Mouse (Mus musculus) forebrain, embryonic 11.5 days (tissue): Measurements from ENCODE around the gene Slx1b. TPM values are rescaled to one million over a fixed set of nuclear protein-coding genes. Genes with fewer than 3 reads are reported as not detected.

ENCODE experiments used
- ATAC-seq: fragments of 200-750 bp; cut with Nextera tagmentation; replicated peaks from 2 replicates; pipeline ENCODE4 v1.8.0; 2017; ENCODE audit warnings: moderate TSS enrichment; ENCODE audit not compliant: low FRiP score
- DNase-seq: peaks from one replicate; pipeline ENCODE4 v3.0.0-alpha.2; 2017; ENCODE audit warnings: low spot score
- H3K27ac ChIP-seq: fragments of 300-500 bp; sonication (generic); 2 replicates; pipeline ENCODE4 v1.5.1; 2014; ENCODE audit warnings: low read depth, low read length
- H3K27me3 ChIP-seq: fragments of 300-500 bp; sonication (generic); 2 replicates; pipeline ENCODE4 v1.6.1; 2014; ENCODE audit warnings: mild to moderate bottlenecking, low read length, mixed read lengths; ENCODE audit not compliant: control insufficient read depth, insufficient read depth
- H3K36me3 ChIP-seq: fragments of 300-500 bp; sonication (generic); 2 replicates; pipeline ENCODE4 v1.6.1; 2014; ENCODE audit warnings: mild to moderate bottlenecking, low read length, moderate library complexity, mixed read lengths; ENCODE audit not compliant: control insufficient read depth, insufficient read depth
- H3K4me1 ChIP-seq: fragments of 300-500 bp; sonication (generic); replicated peaks from 2 replicates; pipeline ENCODE4 v1.6.1; 2014; ENCODE audit warnings: low read length, mixed read lengths; ENCODE audit not compliant: control insufficient read depth, insufficient read depth
- H3K4me2 ChIP-seq: fragments of 300-500 bp; sonication (generic); 2 replicates; pipeline ENCODE4 v1.6.1; 2014; ENCODE audit warnings: low read depth, mild to moderate bottlenecking, low read length, moderate library complexity, mixed read lengths; ENCODE audit not compliant: severe bottlenecking
- H3K4me3 ChIP-seq: fragments of 300-500 bp; sonication (generic); 2 replicates; pipeline ENCODE4 v1.5.1; 2014; ENCODE audit warnings: low read depth, low read length
- H3K9ac ChIP-seq: fragments of 300-500 bp; sonication (generic); 2 replicates; pipeline ENCODE4 v1.6.1; 2014; ENCODE audit warnings: low read length
- H3K9me3 ChIP-seq: fragments of 300-500 bp; sonication (generic); 2 replicates; pipeline ENCODE4 v1.6.1; 2016; ENCODE audit warnings: low read length, mixed read lengths; ENCODE audit not compliant: control insufficient read depth
- WGBS: fragments of 180-500 bp; shearing (Covaris S2); extraction: QIAGEN DNeasy Blood & Tissue Kit; methylation state at CpG from one replicate; pipeline ENCODE4 v1.1.7; 2014; 5-methylcytosine and 5-hydroxymethylcytosine counted together
- polyA plus RNA-seq: library from polyadenylated mRNA; unstranded; fragments of >200 nt; fragmentation: Nextera tagmentation; extraction: Ambion mirVana; gene quantifications from 2 replicates; pipeline ENCODE4 v1.2.1, GENCODE M21; 2014

Gene Slx1b
- polyA plus RNA-seq, 1 experiment from 2014 or later = 13.1 TPM

DNA sequence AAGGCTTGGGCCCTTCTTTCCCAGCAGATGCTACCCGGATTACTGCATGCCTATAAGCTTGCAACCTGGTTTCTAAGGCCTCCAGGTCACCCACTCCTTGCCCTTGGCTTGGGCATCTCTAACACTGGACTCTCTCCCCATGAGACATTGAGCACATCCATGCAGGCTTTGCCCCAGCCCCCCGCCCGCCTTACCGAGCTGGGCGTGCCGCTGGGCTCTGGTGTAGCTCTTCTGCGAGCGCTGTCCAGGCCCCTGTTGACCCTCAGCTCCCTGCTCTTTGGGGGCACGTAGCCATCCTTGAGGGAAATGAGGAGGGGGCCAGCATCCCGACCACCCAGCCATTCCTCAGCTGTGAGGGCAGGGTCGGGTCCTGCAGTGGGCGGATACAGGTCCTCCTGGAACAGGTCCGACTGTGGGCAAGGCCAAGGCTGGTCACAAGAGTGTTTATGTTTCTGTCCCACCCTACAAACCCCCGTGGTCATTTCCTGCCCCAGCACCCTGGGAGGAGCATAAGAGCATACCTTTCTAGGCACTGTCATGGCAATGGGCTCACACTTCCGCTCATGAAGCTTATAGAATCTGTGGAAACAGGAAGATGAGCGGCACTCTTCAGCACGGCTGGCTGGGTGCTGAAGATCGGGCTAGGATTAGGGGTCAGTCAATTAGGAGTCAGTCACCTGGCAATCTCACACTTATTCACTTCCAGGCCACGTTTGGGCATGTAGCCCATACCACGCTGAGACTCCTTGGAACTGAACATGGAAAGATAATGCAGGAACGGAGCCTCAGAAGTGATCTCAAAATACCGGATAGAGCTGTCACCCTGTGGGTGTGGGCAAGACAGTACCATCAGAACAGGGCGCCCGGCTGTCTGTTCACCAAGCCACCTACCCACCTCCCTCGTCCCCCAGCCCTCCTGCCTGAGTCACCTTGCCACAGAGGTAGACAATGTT is 4.8 kb upstream of the Slx1b start:
- H3K4me2 ChIP-seq = no peak overlapping the region
- ATAC-seq = no peak

DNA sequence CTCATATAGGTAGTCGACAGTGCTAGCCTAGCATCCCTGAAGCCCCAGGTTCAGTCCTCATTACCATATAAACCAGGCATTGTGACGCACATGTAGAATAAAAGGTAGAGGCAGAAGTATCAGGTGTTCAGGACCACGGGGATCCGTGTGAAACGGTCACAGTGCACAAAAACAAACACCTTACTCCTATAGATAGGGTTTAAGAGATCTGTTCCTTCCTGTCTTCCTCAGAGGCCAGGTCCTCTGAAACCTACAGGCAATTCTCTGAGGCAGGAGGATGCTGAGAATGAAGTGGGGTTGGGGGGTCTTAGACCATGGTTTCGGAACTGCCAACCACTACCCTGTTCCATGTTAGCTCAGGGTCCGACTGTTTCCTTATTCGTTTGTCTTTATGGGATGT is 2.3 kb upstream of the Slx1b start:
- Histone ChIP-seq H3K9me3 (no peaks in the 10 kb centered on the region), H3K9ac (no peak overlapping the region), H3K4me2 (no peak overlapping the region), H3K4me3 (no peak overlapping the region), H3K27ac (no peak overlapping the region), H3K36me3 (no peaks in the 10 kb centered on the region), H3K4me1 (peaks cover 15% of the 10 kb centered on the region), H3K27me3 (0 out of 2 replicates have a peak, but pooled peaks cover 2% of the 10 kb centered on the region)
- 96% methylated on average over 8 of the region's 8 CpGs for WGBS
- ATAC-seq (no peak), DNase-seq (no peak)

More for the DNA sequence above, 4.8 kb upstream of the Slx1b start:
- Histone ChIP-seq H3K36me3 (no peaks in the 10 kb centered on the region), H3K27ac (no peak overlapping the region), H3K27me3 (0 out of 2 replicates have a peak, but pooled peaks cover 4% of the 10 kb centered on the region), H3K4me1 (peaks cover 14% of the 10 kb centered on the region), H3K4me3 (no peak overlapping the region), H3K9ac (no peak overlapping the region), H3K9me3 (no peaks in the 10 kb centered on the region)
- WGBS = 85% methylated on average over 25 of the region's 25 CpGs
- no peak for DNase-seq

DNA sequence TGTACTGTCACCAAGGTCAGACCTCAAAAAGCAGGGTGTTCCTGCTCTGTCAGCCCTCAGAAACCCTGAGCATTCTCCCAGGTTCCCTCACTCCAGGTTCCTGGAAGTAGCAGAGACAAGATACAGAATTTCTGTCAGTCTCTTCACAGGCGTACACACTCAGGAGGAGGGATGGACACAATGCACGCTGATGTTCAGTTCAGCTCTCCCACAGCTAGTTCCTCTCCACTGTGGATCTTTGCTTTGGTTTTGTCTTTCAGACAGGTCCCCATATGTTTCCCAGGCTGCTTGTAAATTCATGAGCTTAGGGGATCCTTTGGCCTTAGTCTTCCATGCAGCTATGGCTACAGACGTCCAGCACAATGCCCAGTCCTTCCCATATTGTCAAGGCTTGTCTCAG is 1.3 kb upstream of the Slx1b start:
- 72% methylated on average over 3 of the region's 3 CpGs for WGBS
- H3K4me2 ChIP-seq = peak overlapping the region; percentile 95
- ATAC-seq (no peak), DNase-seq (no peak)
- peak overlapping the region; percentile 76; the same call in 1 of the 2 replicates for H3K9ac ChIP-seq
- H3K4me1 ChIP-seq = peaks cover 15% of the 10 kb centered on the region
- H3K27me3 ChIP-seq = no peaks in the 10 kb centered on the region
- H3K9me3 ChIP-seq = no peaks in the 10 kb centered on the region
- no peaks in the 10 kb centered on the region; the same call in 1 of the 2 replicates for H3K36me3 ChIP-seq
- H3K27ac ChIP-seq = no peak overlapping the region
- peak overlapping the region; percentile 73 for H3K4me3 ChIP-seq

DNA sequence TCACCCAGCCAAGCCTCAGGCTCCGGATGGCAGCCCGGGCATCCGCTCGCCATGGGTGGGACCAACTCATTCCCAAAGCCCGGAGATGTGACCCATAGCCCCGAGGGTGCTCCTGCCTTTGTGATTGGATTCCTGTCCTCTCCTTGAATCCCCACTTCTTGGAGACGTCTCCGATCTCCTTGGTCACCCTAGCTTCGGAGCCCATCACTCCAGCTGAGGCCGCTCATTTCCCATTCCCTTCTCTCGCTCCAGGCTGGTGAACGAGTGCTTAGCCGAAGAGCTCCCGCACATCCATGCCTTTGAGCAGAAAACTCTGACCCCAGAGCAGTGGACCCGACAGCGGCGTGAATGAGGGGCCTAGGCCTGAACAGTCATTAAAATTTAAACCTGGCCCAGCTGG is 719 bp upstream of the Slx1b start:
- Histone ChIP-seq H3K4me1 (peaks cover 15% of the 10 kb centered on the region), H3K9me3 (no peaks in the 10 kb centered on the region), H3K36me3 (no peaks in the 10 kb centered on the region; the same call in 1 of the 2 replicates), H3K27ac (no peak overlapping the region), H3K9ac (peak overlapping the region; percentile 76), H3K27me3 (no peaks in the 10 kb centered on the region), H3K4me3 (peak overlapping the region; percentile 73), H3K4me2 (peak overlapping the region; percentile 95)
- WGBS = 5% methylated on average over 17 of the region's 17 CpGs
- no peak for ATAC-seq
- DNase-seq = no peak

DNA sequence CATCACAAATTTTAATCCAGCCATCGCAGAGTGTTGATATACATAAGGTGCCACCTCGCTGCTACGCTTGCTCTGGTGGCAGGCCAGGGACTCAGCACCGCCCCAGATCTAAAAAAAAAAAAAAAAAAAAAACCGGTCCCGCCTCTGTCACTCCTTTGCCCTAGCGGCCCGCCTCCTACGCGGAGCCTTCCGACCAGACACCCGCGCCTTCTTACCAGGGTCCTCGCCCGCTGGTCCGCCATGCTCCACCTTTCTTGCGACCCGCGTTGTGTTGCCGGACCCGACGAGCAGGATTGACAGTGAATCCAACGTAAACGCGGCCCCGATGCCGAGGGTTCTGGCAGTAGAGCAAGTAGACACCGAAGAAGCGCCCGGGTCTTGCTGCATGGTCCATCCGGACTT is 373 bp downstream of the Slx1b start, which contains the start of gene Bola2:
Bola2 (plus strand) TSS at position 192 of the 402 bp plus-strand sequence.
- H3K4me2 ChIP-seq = peak within 1 kb of the TSS; percentile 95
- H3K4me1 ChIP-seq = peaks cover 15% of the 10 kb centered on the region
- H3K9me3 ChIP-seq = no peaks in the 10 kb centered on the region
- H3K4me3 ChIP-seq = peak within 1 kb of the TSS; percentile 73
- H3K27ac ChIP-seq = peak within 1 kb of the TSS; percentile 95
- peak; percentile 37 for ATAC-seq
- no peaks in the 10 kb centered on the region; the same call in 1 of the 2 replicates for H3K36me3 ChIP-seq
- no peaks in the 10 kb centered on the region for H3K27me3 ChIP-seq
- no peak for DNase-seq
- 0% methylated on average over 31 of the region's 31 CpGs for WGBS
- H3K9ac ChIP-seq = peak within 1 kb of the TSS; percentile 91

- H3K9me3 ChIP-seq = no peaks in the 10 kb centered on the region
- DNase-seq = no peak
- peak overlapping the region; percentile 95; the same call in 1 of the 2 replicates for H3K4me2 ChIP-seq
- no peak for ATAC-seq
- H3K9ac ChIP-seq = peak overlapping the region; percentile 91; the same call in 1 of the 2 replicates
- H3K36me3 ChIP-seq = no peaks in the 10 kb centered on the region; the same call in 1 of the 2 replicates
- no peak overlapping the region for H3K27ac ChIP-seq
- H3K4me1 ChIP-seq = peaks cover 15% of the 10 kb centered on the region
- WGBS = 34% methylated on average over 10 of the region's 10 CpGs
- H3K4me3 ChIP-seq = peak overlapping the region; percentile 73
- H3K27me3 ChIP-seq = no peaks in the 10 kb centered on the region
Observed at GRCm38 (mm10) chr7:126694441-126695051, 1.0 kb downstream of the Slx1b start.

GRCm38 (mm10) chr7:126693781-126694180 is 1.8 kb downstream of the Slx1b start:
- no peak overlapping the region for H3K4me3 ChIP-seq
- no peak overlapping the region for H3K9ac ChIP-seq
- no peak for ATAC-seq

GRCm38 (mm10) chr7:126693256-126693655 is 2.3 kb downstream of the Slx1b start:
- DNase-seq (peak; percentile 80), ATAC-seq (no peak)
- no peak overlapping the region for H3K4me3 ChIP-seq
- no peaks in the 10 kb centered on the region; the same call in 1 of the 2 replicates for H3K36me3 ChIP-seq
- no peaks in the 10 kb centered on the region for H3K27me3 ChIP-seq
- H3K4me2 ChIP-seq = no peak overlapping the region
- no peaks in the 10 kb centered on the region for H3K9me3 ChIP-seq
- H3K9ac ChIP-seq = no peak overlapping the region
- no peak overlapping the region for H3K27ac ChIP-seq
- WGBS = 41% methylated on average over 3 of the region's 3 CpGs
- peaks cover 15% of the 10 kb centered on the region for H3K4me1 ChIP-seq

More at GRCm38 (mm10) chr7:126693781-126694180, 1.8 kb downstream of the Slx1b start:
- H3K4me2 ChIP-seq = 0 out of 2 replicates have a peak overlapping the region, but pooled peaks have one; percentile 15
- no peak overlapping the region for H3K27ac ChIP-seq
- no peaks in the 10 kb centered on the region; the same call in 1 of the 2 replicates for H3K36me3 ChIP-seq
- no peak for DNase-seq
- no peaks in the 10 kb centered on the region for H3K27me3 ChIP-seq
- peaks cover 15% of the 10 kb centered on the region for H3K4me1 ChIP-seq
- WGBS = 93% methylated on average over 7 of the region's 7 CpGs
- H3K9me3 ChIP-seq = no peaks in the 10 kb centered on the region
